Mouse (Mus musculus) testis, adult 2 months (tissue): ENCODE measurements around the gene Oasl1.

ENCODE experiments used
- CTCF ChIP-seq: fragments of 200-500 bp; IDR thresholded peaks from 2 replicates; pipeline ENCODE4 v1.5.1; 2012; ENCODE audit warnings: low read depth, mild to moderate bottlenecking, inconsistent platforms, low read length, moderate library complexity; ENCODE audit not compliant: control insufficient read depth, insufficient read depth, insufficient replicate concordance
- POLR2A ChIP-seq: fragments of 200-500 bp; IDR thresholded peaks from 2 replicates; pipeline ENCODE4 v1.6.1; 2012; ENCODE audit warnings: low read depth, mild to moderate bottlenecking, inconsistent platforms, low read length, moderate library complexity; ENCODE audit not compliant: control insufficient read depth

GRCm38 (mm10) chr5:114883022-114883421 is 40.0 kb upstream of the Oasl1 start:
- TF ChIP-seq CTCF (no peak), POLR2A (no peak)
